8 mouse cellular contexts compared by ENCODE assay signal in the genomic region with DNA sequence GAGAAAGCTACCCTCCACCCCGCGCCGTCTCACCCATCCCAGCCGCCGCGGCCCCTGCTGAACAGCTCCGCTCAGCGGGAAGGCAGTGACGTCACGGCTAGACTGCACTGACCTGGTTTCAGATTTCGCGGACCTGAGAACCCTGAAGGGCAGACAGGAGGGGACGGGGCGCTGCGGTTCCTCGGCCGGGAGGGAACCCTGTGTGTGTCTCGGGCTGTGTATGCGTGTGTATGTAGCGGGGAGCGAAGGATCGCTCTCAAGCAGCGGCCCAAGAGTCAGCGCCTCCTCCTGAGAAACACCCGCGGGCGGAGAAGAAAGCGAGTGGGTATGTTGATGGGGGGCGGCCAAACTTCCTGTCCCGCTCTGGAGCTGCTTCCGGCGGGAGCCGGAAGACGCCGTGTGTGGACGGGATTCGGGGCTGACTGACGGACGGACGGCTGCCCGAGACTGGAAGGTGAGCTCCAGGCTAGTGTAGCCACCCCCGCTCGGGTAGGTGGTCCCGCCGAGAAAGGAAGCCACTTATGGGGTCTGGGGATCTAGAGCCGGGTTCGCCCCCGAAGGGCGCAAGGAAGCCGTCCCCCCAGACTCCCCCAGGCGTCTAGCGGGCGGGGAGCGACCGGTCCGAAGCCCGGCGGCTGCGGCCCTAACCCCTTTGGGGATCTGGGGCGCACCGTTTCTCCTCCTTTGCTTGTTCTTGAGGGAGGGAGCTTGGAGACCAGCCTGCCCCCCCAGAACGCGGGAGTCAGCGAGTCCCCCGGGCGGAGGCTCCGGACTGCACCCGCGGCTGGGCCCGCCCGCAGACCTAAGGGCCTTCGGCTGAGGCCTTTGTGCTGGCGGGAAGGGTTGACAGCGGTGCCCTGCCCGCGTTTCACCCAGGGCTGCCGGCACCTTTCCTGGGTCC. TPM values are rescaled to one million over a fixed set of nuclear protein-coding genes. Genes with fewer than 3 reads are reported as not detected.
DNase-seq lines count a peak whose midpoint lies in the region; ATAC-seq lines count a peak whose summit lies in the region.

TSS of gene Zfp410 (plus strand) at position 132 of the 901 bp plus-strand sequence.

- under 1% methylated on average over 77 of the region's 77 CpGs for WGBS in intestine, embryonic 14.5 days

- ATAC-seq in intestine, embryonic 14.5 days (replicated peaks; ENCODE audit: low FRiP score, low TSS enrichment, low read depth): peak; percentile 99

- H3K4me2 ChIP-seq in intestine, embryonic 14.5 days (ENCODE audit: low read length): peak within 1 kb of the TSS; percentile 84

- H3K27me3 ChIP-seq in intestine, embryonic 14.5 days (replicated peaks; ENCODE audit: control insufficient read depth, insufficient read depth, low read length): no peaks in the 10 kb centered on the region

- intact Hi-C loops in left cerebral cortex, postnatal 14 days (cut with DNase I): no loop called here

- 0 out of 2 replicates have a peak, but pooled peaks cover 4% of the 10 kb centered on the region for H3K36me3 ChIP-seq in intestine, embryonic 14.5 days (ENCODE audit: control insufficient read depth, insufficient read depth, low read length)

- H3K9ac ChIP-seq in intestine, embryonic 14.5 days (ENCODE audit: low read length): peak within 1 kb of the TSS; percentile 88

- no peaks in the 10 kb centered on the region for H3K9me3 ChIP-seq in intestine, embryonic 14.5 days (ENCODE audit: control insufficient read depth, low read length)

- H3K4me1 ChIP-seq in intestine, embryonic 14.5 days (replicated peaks; ENCODE audit: control insufficient read depth, insufficient read depth, low read length): peaks cover 17% of the 10 kb centered on the region

- H3K4me3 ChIP-seq in intestine, embryonic 14.5 days (ENCODE audit: low read depth, low read length): peak within 1 kb of the TSS; percentile 78

- H3K27ac ChIP-seq in intestine, embryonic 14.5 days (ENCODE audit: low read depth): peak within 1 kb of the TSS; percentile 96

- DNase-seq in adrenal gland, adult (ENCODE audit: inconsistent age in 2 of 2, low spot score in 1 of 2): peak; percentile 89 to 97
- peak; percentile 93 for DNase-seq in embryo, embryonic 10.5 days (ENCODE audit: low spot score)
- peak; percentile 81 for DNase-seq in gastrocnemius, postnatal 25 days
- peak; percentile 97 for DNase-seq in intestine, embryonic 14.5 days (ENCODE audit: low spot score)
- DNase-seq in left cerebral cortex, postnatal 14 days (ENCODE audit: low spot score in 2 of 2): peak; percentile 67 to 82
- peak; percentile 93 for DNase-seq in mesoderm, embryonic 11.5 days (ENCODE audit: low read depth, low spot score)
- DNase-seq in right cerebral cortex, postnatal 36 days (ENCODE audit: low spot score in 2 of 2): peak; percentile 74 to 81
- DNase-seq in yolk sac, embryonic 10.5 days (ENCODE audit: low spot score): peak; percentile 92

RNA-seq across cellular contexts. Expression of gene Zfp410, which starts in this region (rescaled TPM):
- 10 to 100 TPM; 15.9 to 17.8 TPM for total RNA-seq in gastrocnemius, postnatal 25 days (2021)
- polyA plus RNA-seq in intestine, embryonic 14.5 days (2014; fragmentation: Nextera tagmentation; extraction: Ambion mirVana): 66.0 and 79.7 TPM in 2 replicates
- total RNA-seq in left cerebral cortex, postnatal 14 days (2021): 10 to 100 TPM; 35.4 to 35.8 TPM

Comparison
In these comparisons a context has a peak if more than half of its experiments do, and no peak if none do; other contexts are left out.
1. Peak in every context shown above with its lines: DNase-seq, ATAC-seq, H3K4me3 ChIP-seq and H3K27ac ChIP-seq.